Mouse (Mus musculus) midbrain, embryonic 14.5 days (tissue): Measurements from ENCODE around the gene Plekhm3. TPM values are rescaled to one million over a fixed set of nuclear protein-coding genes. Genes with fewer than 3 reads are reported as not detected.

Experiments
- ATAC-seq: fragments of 200-750 bp; cut with Nextera tagmentation; 2 replicates; pipeline ENCODE4 v1.8.0; 2017; ENCODE audit warnings: moderate number of reproducible peaks, moderate library complexity; ENCODE audit not compliant: low FRiP score, low TSS enrichment
- DNase-seq: peaks from one replicate; pipeline ENCODE4 v3.0.0-alpha.2; 2015
- H3K27ac ChIP-seq: fragments of 300-500 bp; sonication (generic); replicated peaks from 2 replicates; pipeline ENCODE4 v1.5.1; 2014; ENCODE audit warnings: mild to moderate bottlenecking, low read depth, low read length, moderate library complexity
- H3K27me3 ChIP-seq: fragments of 300-500 bp; sonication (generic); 2 replicates; pipeline ENCODE4 v1.6.1; 2014; ENCODE audit warnings: low read length, control low read depth, mixed read lengths; ENCODE audit not compliant: control insufficient read depth, insufficient read depth
- H3K36me3 ChIP-seq: fragments of 300-500 bp; sonication (generic); 2 replicates; pipeline ENCODE4 v1.6.1; 2014; ENCODE audit warnings: low read length, control low read depth; ENCODE audit not compliant: control insufficient read depth, insufficient read depth
- H3K4me1 ChIP-seq: fragments of 300-500 bp; sonication (generic); 2 replicates; pipeline ENCODE4 v1.6.1; 2014; ENCODE audit warnings: mild to moderate bottlenecking, antibody characterized with exemption, low read length, control low read depth; ENCODE audit not compliant: control insufficient read depth, insufficient read depth
- H3K4me2 ChIP-seq: fragments of 300-500 bp; sonication (generic); 2 replicates; pipeline ENCODE4 v1.6.1; 2014; ENCODE audit warnings: mild to moderate bottlenecking, low read length, moderate library complexity
- H3K4me3 ChIP-seq: fragments of 300-500 bp; sonication (generic); replicated peaks from 2 replicates; pipeline ENCODE4 v1.5.1; 2014; ENCODE audit warnings: low read depth, low read length
- H3K9ac ChIP-seq: fragments of 300-500 bp; sonication (generic); replicated peaks from 2 replicates; pipeline ENCODE4 v1.6.1; 2014; ENCODE audit warnings: mild to moderate bottlenecking, low read length, moderate library complexity
- H3K9me3 ChIP-seq: fragments of 300-500 bp; sonication (generic); 2 replicates; pipeline ENCODE4 v1.6.1; 2016; ENCODE audit warnings: low read length, control low read depth, mixed read lengths; ENCODE audit not compliant: control insufficient read depth
- WGBS: fragments of 180-500 bp; shearing (Covaris S2); extraction: QIAGEN DNeasy Blood & Tissue Kit; methylation state at CpG from one replicate; pipeline ENCODE4 v1.1.7; 2014; 5-methylcytosine and 5-hydroxymethylcytosine counted together
- polyA plus RNA-seq: library from polyadenylated mRNA; unstranded; fragments of >200 nt; fragmentation: Nextera tagmentation; extraction: Ambion mirVana; gene quantifications from 2 replicates; pipeline ENCODE4 v1.2.1, GENCODE M21; 2014

Gene Plekhm3
- polyA plus RNA-seq, 1 experiment from 2014 or later: 11.7 TPM

DNA sequence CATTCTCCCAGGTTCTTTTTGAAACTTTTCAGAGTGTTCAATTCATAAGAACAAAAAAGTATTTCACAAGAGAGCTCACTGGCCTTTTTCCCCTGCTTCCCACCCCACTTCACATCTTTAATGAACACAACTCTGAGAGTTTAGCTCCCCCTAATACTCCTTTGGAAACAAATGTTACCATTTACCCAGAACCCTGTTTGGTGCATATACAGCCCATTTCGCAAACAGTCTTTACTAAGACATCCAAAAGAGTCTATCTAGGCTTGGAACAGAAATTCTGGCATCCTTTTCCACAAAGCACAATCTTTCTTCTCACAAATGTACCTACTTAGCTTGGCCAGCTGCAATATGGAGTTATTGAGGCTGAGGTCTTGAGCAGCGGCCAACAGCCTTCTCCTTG, 59.1 kb downstream of the Plekhm3 start:
- no peak for DNase-seq
- Histone ChIP-seq H3K27ac (no peak overlapping the region), H3K4me3 (no peak overlapping the region), H3K27me3 (no peaks in the 10 kb centered on the region), H3K9ac (no peak overlapping the region), H3K36me3 (no peaks in the 10 kb centered on the region), H3K4me2 (no peak overlapping the region), H3K9me3 (no peaks in the 10 kb centered on the region), H3K4me1 (no peaks in the 10 kb centered on the region)
- WGBS: 98% methylated on average over 2 of the region's 2 CpGs
- no peak for ATAC-seq

DNA sequence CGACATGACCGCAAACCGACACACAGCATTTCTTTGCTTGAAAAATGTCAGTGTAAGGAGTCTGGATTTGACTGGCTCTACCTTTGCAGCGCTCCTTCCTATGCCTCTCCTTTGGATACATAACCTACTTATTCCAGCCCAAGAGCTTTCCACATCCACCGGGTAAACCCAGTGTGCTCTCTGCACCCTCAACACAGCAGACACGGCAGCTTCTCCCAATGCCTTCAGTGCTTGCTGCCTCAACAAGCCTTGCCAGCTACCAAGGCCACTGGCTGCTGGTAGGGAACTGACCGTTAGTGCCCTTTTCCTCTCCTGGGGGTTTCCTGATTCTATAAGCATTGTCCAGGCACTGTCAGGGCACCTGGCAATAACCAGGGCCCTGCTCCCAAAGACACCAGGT, 62.8 kb downstream of the Plekhm3 start:
- no peak overlapping the region for H3K27ac ChIP-seq
- no peak overlapping the region for H3K4me2 ChIP-seq
- no peaks in the 10 kb centered on the region for H3K27me3 ChIP-seq
- H3K4me3 ChIP-seq: no peak overlapping the region
- H3K9me3 ChIP-seq: no peaks in the 10 kb centered on the region
- WGBS: 93% methylated on average over 7 of the region's 7 CpGs
- ATAC-seq (no peak), DNase-seq (no peak)
- H3K36me3 ChIP-seq: no peaks in the 10 kb centered on the region
- H3K9ac ChIP-seq: no peak overlapping the region
- no peaks in the 10 kb centered on the region for H3K4me1 ChIP-seq

DNA sequence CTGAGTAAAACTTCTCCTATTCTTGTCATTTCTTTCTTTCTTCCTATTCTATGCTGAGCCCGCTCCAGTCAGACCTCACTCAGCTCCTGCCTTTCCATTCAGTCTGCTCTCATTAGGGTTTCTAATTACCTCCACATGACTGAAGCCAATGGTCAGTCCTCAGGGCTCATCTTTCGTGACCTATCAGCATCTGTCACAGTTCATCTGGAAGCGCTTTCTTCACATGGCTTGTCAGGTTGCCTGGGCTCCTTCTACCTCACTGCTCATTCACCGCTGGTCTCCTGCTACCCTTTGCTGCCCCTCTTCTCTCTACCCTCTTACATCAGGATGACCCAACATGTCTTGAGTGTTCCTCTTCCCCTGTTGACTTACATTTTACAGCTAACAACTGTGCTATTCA, 65.3 kb downstream of the Plekhm3 start:
- H3K27ac ChIP-seq: no peak overlapping the region
- DNase-seq: no peak
- no peak overlapping the region for H3K4me2 ChIP-seq
- no peaks in the 10 kb centered on the region for H3K4me1 ChIP-seq
- no peaks in the 10 kb centered on the region for H3K27me3 ChIP-seq
- H3K36me3 ChIP-seq: no peaks in the 10 kb centered on the region
- H3K4me3 ChIP-seq: no peak overlapping the region
- no peak for ATAC-seq
- H3K9ac ChIP-seq: no peak overlapping the region
- no peaks in the 10 kb centered on the region for H3K9me3 ChIP-seq
- 84% methylated on average over 4 of the region's 4 CpGs for WGBS

DNA sequence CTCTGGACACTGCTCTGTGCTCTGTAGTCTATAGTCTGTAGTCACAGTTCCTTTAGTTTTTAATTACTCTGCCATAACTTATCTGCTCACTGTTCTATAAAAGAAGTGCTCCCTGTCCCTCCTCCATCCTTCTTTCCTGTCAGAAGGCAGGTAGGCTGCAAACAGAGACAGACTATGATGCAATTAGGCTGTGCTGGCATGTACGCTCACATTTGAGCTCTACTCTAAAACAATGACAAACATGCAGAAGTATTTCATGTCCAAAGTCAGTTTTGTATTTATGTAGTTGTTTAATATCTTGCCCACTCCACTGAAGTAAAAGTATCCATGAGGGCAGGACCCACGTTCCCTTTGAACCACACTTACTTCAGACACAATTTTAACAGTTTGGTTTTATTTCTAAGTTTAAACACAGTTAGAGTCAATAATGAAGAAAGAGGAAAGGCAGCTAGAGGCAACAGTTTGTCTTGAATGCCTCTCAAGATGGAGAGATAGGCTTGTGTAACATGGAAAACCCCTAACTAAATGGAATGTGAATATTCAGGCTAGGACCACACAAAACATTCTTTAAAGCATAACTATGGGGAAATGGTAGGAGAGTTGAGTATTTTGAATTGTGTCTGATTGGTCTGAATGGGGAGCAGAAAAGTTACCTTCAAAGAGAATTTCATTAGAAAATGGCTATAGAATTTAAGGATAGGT, 69.0 kb downstream of the Plekhm3 start:
- Histone ChIP-seq H3K27ac (no peak overlapping the region), H3K4me2 (no peak overlapping the region), H3K36me3 (no peaks in the 10 kb centered on the region), H3K27me3 (no peaks in the 10 kb centered on the region), H3K4me1 (no peaks in the 10 kb centered on the region), H3K4me3 (no peak overlapping the region), H3K9me3 (no peaks in the 10 kb centered on the region), H3K9ac (no peak overlapping the region)
- no peak for ATAC-seq
- 95% methylated on average over 2 of the region's 2 CpGs for WGBS
- no peak for DNase-seq

DNA sequence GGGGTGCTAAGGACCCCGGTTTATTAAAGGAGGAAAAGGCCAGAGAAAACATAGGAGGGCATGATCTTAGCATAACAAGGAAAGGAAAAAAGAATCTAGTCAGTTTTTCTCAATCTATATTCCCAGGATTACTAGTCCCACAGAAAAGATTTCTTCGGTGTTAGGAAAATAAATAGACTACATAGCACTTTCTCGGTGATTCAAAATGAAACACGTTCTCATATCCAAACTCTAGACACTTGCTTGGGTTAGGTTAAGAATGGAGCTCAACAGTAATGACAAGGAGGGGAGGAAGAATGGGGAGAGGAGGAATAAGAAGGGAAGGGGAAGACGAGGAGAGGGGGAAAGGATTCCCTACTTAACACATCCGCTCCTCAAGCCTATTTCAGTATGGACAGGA, 69.9 kb downstream of the Plekhm3 start:
- Histone ChIP-seq H3K4me3 (no peak overlapping the region), H3K4me1 (no peaks in the 10 kb centered on the region), H3K9me3 (no peaks in the 10 kb centered on the region), H3K4me2 (no peak overlapping the region), H3K36me3 (no peaks in the 10 kb centered on the region; the same call in 1 of the 2 replicates), H3K27ac (no peak overlapping the region), H3K9ac (no peak overlapping the region), H3K27me3 (no peaks in the 10 kb centered on the region)
- DNase-seq: no peak
- WGBS: 94% methylated on average over 6 of the region's 6 CpGs
- ATAC-seq: no peak

DNA sequence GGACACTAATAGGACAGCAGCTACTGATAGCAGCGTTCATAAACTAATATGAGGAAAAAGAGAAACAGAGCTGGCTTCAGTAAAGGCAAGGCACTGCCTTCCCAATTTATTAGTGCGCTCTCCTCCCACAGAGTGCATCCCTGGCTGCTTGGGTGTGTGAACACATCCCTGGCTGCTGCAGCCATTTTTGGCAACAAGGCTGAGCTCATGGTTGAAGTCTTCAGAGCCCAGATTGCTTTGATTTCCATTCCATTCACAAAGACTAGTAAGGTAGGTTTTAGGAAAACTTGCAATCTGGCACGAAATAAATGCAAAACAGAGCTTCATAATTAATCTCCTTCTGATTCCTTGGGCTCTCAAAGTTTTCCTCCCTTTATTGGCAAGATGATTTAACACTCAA, 71.3 kb downstream of the Plekhm3 start:
- no peaks in the 10 kb centered on the region; the same call in 1 of the 2 replicates for H3K36me3 ChIP-seq
- no peak for DNase-seq
- H3K9ac ChIP-seq: no peak overlapping the region
- H3K27me3 ChIP-seq: no peaks in the 10 kb centered on the region
- no peaks in the 10 kb centered on the region for H3K9me3 ChIP-seq
- H3K4me1 ChIP-seq: no peaks in the 10 kb centered on the region
- H3K27ac ChIP-seq: no peak overlapping the region
- no peak overlapping the region for H3K4me2 ChIP-seq
- no peak overlapping the region for H3K4me3 ChIP-seq
- no peak for ATAC-seq
- 75% methylated on average over 3 of the region's 3 CpGs for WGBS

DNA sequence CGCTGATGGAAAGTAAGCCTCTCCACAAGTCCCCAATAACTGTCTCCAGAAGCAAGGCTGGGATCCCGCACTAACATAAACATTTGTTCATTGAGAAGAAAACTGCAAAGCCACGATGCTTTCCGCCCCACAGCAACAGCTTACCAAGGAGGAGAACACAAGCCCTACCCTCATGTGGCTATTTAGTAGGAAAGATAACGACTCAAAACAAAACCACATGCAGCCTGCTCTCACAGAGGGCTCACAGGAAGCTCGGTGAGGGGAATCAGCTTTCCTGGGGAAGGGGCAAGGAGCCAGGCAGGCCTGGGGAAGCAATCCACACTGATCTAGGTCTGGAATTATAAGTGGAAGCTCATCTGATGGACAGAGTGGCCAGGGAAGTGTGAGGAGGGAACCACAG, 72.6 kb downstream of the Plekhm3 start:
- no peaks in the 10 kb centered on the region for H3K27me3 ChIP-seq
- no peak overlapping the region for H3K27ac ChIP-seq
- no peaks in the 10 kb centered on the region for H3K9me3 ChIP-seq
- no peak for DNase-seq
- no peak for ATAC-seq
- no peaks in the 10 kb centered on the region for H3K4me1 ChIP-seq
- 59% methylated on average over 6 of the region's 6 CpGs for WGBS
- no peak overlapping the region for H3K4me2 ChIP-seq
- no peak overlapping the region for H3K4me3 ChIP-seq
- no peak overlapping the region for H3K9ac ChIP-seq
- no peaks in the 10 kb centered on the region; the same call in 1 of the 2 replicates for H3K36me3 ChIP-seq

DNA sequence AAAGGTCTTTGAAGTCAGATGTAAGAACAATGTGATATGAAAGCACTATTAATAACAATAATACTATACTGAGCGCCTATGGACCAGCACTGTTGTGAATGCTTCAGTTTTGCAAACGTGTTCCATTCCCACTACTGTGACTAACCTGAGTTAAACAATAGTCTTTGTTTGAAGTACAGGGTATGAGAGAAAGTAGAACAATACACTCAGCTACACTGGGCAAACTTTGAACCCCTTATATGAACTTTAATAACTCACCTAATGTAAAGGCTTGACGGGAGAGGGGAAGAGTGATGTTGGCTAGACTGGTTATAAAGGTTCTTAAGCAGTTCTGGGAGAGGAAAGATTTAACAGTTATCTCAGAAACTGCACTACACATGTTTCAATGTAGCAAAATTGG, 76.0 kb downstream of the Plekhm3 start:
- no peak overlapping the region for H3K9ac ChIP-seq
- no peaks in the 10 kb centered on the region for H3K4me1 ChIP-seq
- H3K27ac ChIP-seq: no peak overlapping the region
- 86% methylated on average over 3 of the region's 3 CpGs for WGBS
- ATAC-seq (no peak), DNase-seq (no peak)
- no peaks in the 10 kb centered on the region; the same call in 1 of the 2 replicates for H3K36me3 ChIP-seq
- H3K27me3 ChIP-seq: no peaks in the 10 kb centered on the region
- H3K4me3 ChIP-seq: no peak overlapping the region
- H3K4me2 ChIP-seq: no peak overlapping the region
- H3K9me3 ChIP-seq: no peaks in the 10 kb centered on the region

DNA sequence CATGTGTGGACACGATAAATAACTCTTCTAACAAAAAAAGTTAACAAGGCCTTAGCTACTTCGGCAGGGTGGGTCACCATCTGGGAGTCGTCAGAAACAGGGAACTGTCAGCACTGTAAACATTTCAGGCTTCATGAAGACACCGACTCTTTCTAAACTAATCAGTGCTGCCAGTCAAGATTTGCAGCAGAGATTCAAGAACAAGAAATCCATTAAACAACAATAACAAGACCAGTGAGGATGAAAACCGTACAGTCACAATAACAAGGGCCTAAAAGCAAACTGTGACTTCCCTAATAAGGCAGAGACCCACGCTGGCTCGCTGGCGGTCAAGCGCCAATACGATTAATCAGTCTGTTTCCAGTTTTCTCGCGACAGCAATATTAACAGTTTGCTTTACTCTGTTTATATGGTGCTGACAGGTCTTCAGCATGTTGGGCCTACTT, 77.8 kb downstream of the Plekhm3 start:
- no peaks in the 10 kb centered on the region for H3K27me3 ChIP-seq
- no peak overlapping the region for H3K4me3 ChIP-seq
- H3K36me3 ChIP-seq: no peaks in the 10 kb centered on the region; the same call in 1 of the 2 replicates
- no peak for DNase-seq
- H3K4me2 ChIP-seq: no peak overlapping the region
- H3K27ac ChIP-seq: no peak overlapping the region
- no peaks in the 10 kb centered on the region for H3K9me3 ChIP-seq
- WGBS: 83% methylated on average over 12 of the region's 12 CpGs
- H3K9ac ChIP-seq: no peak overlapping the region
- no peaks in the 10 kb centered on the region for H3K4me1 ChIP-seq
- ATAC-seq: no peak
